In the genomic region with DNA sequence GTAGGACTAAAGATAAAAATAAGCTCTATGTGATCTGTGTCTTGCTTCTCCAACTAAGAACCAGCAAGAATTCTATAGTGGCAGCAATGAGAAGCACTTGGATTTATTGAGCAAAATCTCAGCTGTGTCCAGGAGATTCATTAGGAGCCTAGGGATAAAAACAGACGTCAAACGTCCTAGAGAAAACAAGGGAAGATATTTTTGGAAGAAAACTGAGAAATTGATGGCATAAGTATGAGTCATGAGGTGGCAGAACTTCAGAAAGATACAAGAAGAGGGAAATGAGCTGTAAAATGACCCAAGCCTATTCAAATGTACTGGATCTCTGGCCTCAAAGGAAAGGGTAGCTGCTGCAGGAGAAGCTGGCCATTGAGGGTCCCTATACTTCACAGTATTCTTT, we compare ENCODE assay signal across 23 mouse cellular contexts.
A peak's percentile ranks its signal among the peaks of the same experiment; 100 is the strongest.
DNase-seq lines count a peak whose midpoint lies in the region; ATAC-seq and TF ChIP-seq lines count a peak whose summit lies in the region.
"Had no signal": no experiment of that assay in that cellular context is flagged by ENCODE, and none has a peak within 500 bp of the region (broad histone marks: within the 10 kb centered on the region; RNA-seq: fewer than 3 reads in every experiment).

No protein-coding gene starts in this region.

- no peak overlapping the region for H3K9ac ChIP-seq in lung, embryonic 15.5 days
- H3K9ac ChIP-seq: embryonic facial prominence, embryonic 12.5 days; forebrain, embryonic 15.5 days; heart, embryonic 12.5 days; hindbrain, embryonic 14.5 days had no signal

- no peak overlapping the region for H3K4me2 ChIP-seq in lung, embryonic 15.5 days
- H3K4me2 ChIP-seq: embryonic facial prominence, embryonic 12.5 days; forebrain, embryonic 15.5 days; heart, embryonic 12.5 days; hindbrain, embryonic 14.5 days had no signal

- no peaks in the 10 kb centered on the region for H3K4me1 ChIP-seq in lung, embryonic 15.5 days
- H3K4me1 ChIP-seq in lung, adult 2 months (ENCODE audit: control insufficient read depth, insufficient read depth, low read length) = no peaks in the 10 kb centered on the region
- H3K4me1 ChIP-seq: embryonic facial prominence, embryonic 12.5 days; forebrain, embryonic 15.5 days; heart, embryonic 12.5 days; hindbrain, embryonic 10.5 days had no signal

- no peak for TF ChIP-seq CTCF in lung, adult 2 months (IDR thresholded peaks at IDR 0.05; ENCODE audit: insufficient read depth, low read length)

- peak; percentile 31; the same call in 1 of the 2 replicates for ATAC-seq in lung, embryonic 15.5 days (ENCODE audit: borderline replicate concordance, extremely low read depth, low FRiP score, low TSS enrichment)
- ATAC-seq in cerebellum, adult (ENCODE audit: insufficient number of reproducible peaks, low FRiP score, low TSS enrichment) = no peak
- ATAC-seq: activated CD4-positive, CD25-positive, alpha-beta regulatory T cell, adult 4 months; CD4-positive, CD25-positive, alpha-beta regulatory T cell, adult 4 months; forebrain, embryonic 15.5 days; intestine, embryonic 16.5 days; Patski had no signal

- WGBS in lung, embryonic 15.5 days = 25% methylated on average over 2 of the region's 2 CpGs
- WGBS in lung, adult 2 months = 34% methylated on average over 2 of the region's 2 CpGs

- no peak overlapping the region for H3K27ac ChIP-seq in lung, embryonic 15.5 days
- H3K27ac ChIP-seq: embryonic facial prominence, embryonic 12.5 days; forebrain, embryonic 15.5 days; heart, adult 2 months; hindbrain, embryonic 10.5 days; hindbrain, embryonic 14.5 days had no signal

- H3K9me3 ChIP-seq in lung, embryonic 15.5 days = no peaks in the 10 kb centered on the region
- H3K9me3 ChIP-seq: embryonic facial prominence, embryonic 12.5 days; forebrain, embryonic 15.5 days; G1E; heart, embryonic 12.5 days; hindbrain, embryonic 10.5 days had no signal

- no peak for TF ChIP-seq POLR2A in lung, adult 2 months (IDR thresholded peaks at IDR 0.05; ENCODE audit: borderline replicate concordance, extremely low read depth, low read depth, low read length)

- H3K27me3 ChIP-seq in lung, embryonic 15.5 days = no peaks in the 10 kb centered on the region
- H3K27me3 ChIP-seq: forebrain, embryonic 15.5 days; heart, embryonic 12.5 days had no signal

- no peaks in the 10 kb centered on the region for H3K36me3 ChIP-seq in lung, embryonic 15.5 days
- H3K36me3 ChIP-seq: embryonic facial prominence, embryonic 12.5 days; forebrain, embryonic 15.5 days; G1E; heart, embryonic 12.5 days; hindbrain, embryonic 10.5 days had no signal

- H3K4me3 ChIP-seq in lung, embryonic 15.5 days = no peak overlapping the region
- no peak overlapping the region for H3K4me3 ChIP-seq in lung, adult 2 months (replicated peaks; ENCODE audit: extremely low read depth, low read depth, low read length)
- H3K4me3 ChIP-seq: embryonic facial prominence, embryonic 12.5 days; forebrain, embryonic 15.5 days; heart, adult 2 months; heart, embryonic 12.5 days; hindbrain, embryonic 10.5 days had no signal

- DNase-seq in lung, adult 2 months = no peak
- DNase-seq in 3T3-L1 (ENCODE audit: low read depth, low spot score) = peak; percentile 39
- DNase-seq in Muller cell, postnatal 12 days (ENCODE audit: inconsistent ontology term) = peak; percentile 32
- peak; percentile 6 for DNase-seq in lung, postnatal 36 days
- no peak for DNase-seq in gastrocnemius, adult 18-20 months (ENCODE audit: low spot score)
- DNase-seq: adrenal gland, adult 8-10 months; B cell, adult 2 months; cerebellum, adult 18-20 months; cerebellum, postnatal 14 days; gastrocnemius, postnatal 10 days; heart, adult 2 months had no signal

Comparison
In these comparisons a context has a peak if more than half of its experiments do, and no peak if none do; other contexts are left out.
1. DNase-seq: peak in 3T3-L1 (single experiment), Muller cell, postnatal 12 days (single experiment) and lung, postnatal 36 days (single experiment); none in lung, adult 2 months (single experiment) and gastrocnemius, adult 18-20 months (single experiment).